Mouse (Mus musculus) ES-E14 (cell line): ENCODE data around the gene Car10.

ENCODE experiments used
- CHD2 ChIP-seq: IDR thresholded peaks from 2 replicates; pipeline ENCODE4 v1.6.1; 2014; ENCODE audit warnings: mild to moderate bottlenecking, low read depth, low read length, inconsistent platforms
- HCFC1 ChIP-seq: IDR thresholded peaks from 2 replicates; pipeline ENCODE4 v1.6.1; 2012; ENCODE audit warnings: low read length, inconsistent platforms, borderline replicate concordance; ENCODE audit not compliant: insufficient read depth
- MAFK ChIP-seq: IDR thresholded peaks from 2 replicates; pipeline ENCODE4 v1.6.1; 2014; ENCODE audit warnings: mild to moderate bottlenecking, low read depth, low read length, inconsistent platforms; ENCODE audit not compliant: insufficient read depth

GRCm38 (mm10) chr11:93172430-93172829 is 74.6 kb downstream of the Car10 start:
- TF ChIP-seq CHD2 (no peak), MAFK (no peak), HCFC1 (no peak)
